Mouse (Mus musculus) embryonic fibroblast, embryonic 13.5 days (primary cell): ENCODE data around the gene Crat. TPM values are rescaled to one million over a fixed set of nuclear protein-coding genes. Genes with fewer than 3 reads are reported as not detected.
A peak's percentile ranks its signal among the peaks of the same experiment; 100 is the strongest.

Source experiments
- H3K27ac ChIP-seq: 2 replicates; pipeline ENCODE4 v1.5.1; 2012; ENCODE audit warnings: low read length, control low read depth, inconsistent platforms; ENCODE audit not compliant: insufficient read depth
- H3K4me1 ChIP-seq: 2 replicates; pipeline ENCODE4 v1.6.1; 2011; ENCODE audit warnings: low read length; ENCODE audit not compliant: control insufficient read depth, insufficient read depth
- H3K4me3 ChIP-seq: 2 replicates; pipeline ENCODE4 v1.5.1; 2011; ENCODE audit warnings: mild to moderate bottlenecking, control low read depth, low read length; ENCODE audit not compliant: insufficient read depth
- CTCF ChIP-seq: IDR thresholded peaks from 2 replicates; pipeline ENCODE4 v1.5.1; 2011; ENCODE audit warnings: mild to moderate bottlenecking, control low read depth, low read length, moderate library complexity, borderline replicate concordance; ENCODE audit not compliant: insufficient read depth
- POLR2A ChIP-seq: IDR thresholded peaks from 2 replicates; pipeline ENCODE4 v1.6.1; 2011; ENCODE audit warnings: low read depth, mild to moderate bottlenecking, control low read depth, low read length, moderate library complexity
- polyA plus RNA-seq: library from polyadenylated mRNA; stranded (reverse); fragments of >200 nt; gene quantifications from 2 replicates; pipeline ENCODE4 v1.2.4, GENCODE M21; 2011; ENCODE audit warnings: low read depth; ENCODE audit not compliant: missing spikeins, insufficient read length

Crat gene
- polyA plus RNA-seq, 1 experiment, result 29.1 TPM

GRCm38 (mm10) chr2:30396246-30396645 lies 19.4 kb downstream of the Crat start:
- no peak overlapping the region for H3K4me3 ChIP-seq
- no peak overlapping the region for H3K27ac ChIP-seq
- TF ChIP-seq CTCF (no peak), POLR2A (no peak)
- peaks cover 3% of the 10 kb centered on the region; the same call in 1 of the 2 replicates for H3K4me1 ChIP-seq

- no peak for TF ChIP-seq POLR2A
- TF ChIP-seq CTCF, result no peak
- H3K27ac ChIP-seq, result no peak overlapping the region
- H3K4me3 ChIP-seq, result no peak overlapping the region
- peaks cover 3% of the 10 kb centered on the region; the same call in 1 of the 2 replicates for H3K4me1 ChIP-seq
These were observed 19.9 kb downstream of the Crat start for GRCm38 (mm10) chr2:30395757-30396156.

- no peak for TF ChIP-seq POLR2A
- no peak for TF ChIP-seq CTCF
- Histone ChIP-seq H3K27ac (peak overlapping the region; percentile 38; the same call in 1 of the 2 replicates), H3K4me3 (peak overlapping the region; percentile 76), H3K4me1 (peaks cover 3% of the 10 kb centered on the region; the same call in 1 of the 2 replicates)
These were observed 22.3 kb downstream of the Crat start for GRCm38 (mm10) chr2:30393370-30393656.

- peaks cover 3% of the 10 kb centered on the region; the same call in 1 of the 2 replicates for H3K4me1 ChIP-seq
- no peak for TF ChIP-seq CTCF
- peak; percentile 74 for TF ChIP-seq POLR2A
- H3K27ac ChIP-seq, result peak overlapping the region; percentile 45; the same call in 1 of the 2 replicates
- H3K4me3 ChIP-seq, result peak overlapping the region; percentile 76
These were observed 22.8 kb downstream of the Crat start for GRCm38 (mm10) chr2:30392577-30393369.

GRCm38 (mm10) chr2:30392114-30392576 lies 23.5 kb downstream of the Crat start, which contains the start of gene Dolpp1:
Dolpp1 (plus strand) TSS chr2:30392254.
- peak within 1 kb of the TSS; percentile 76 for H3K4me3 ChIP-seq
- H3K4me1 ChIP-seq, result peaks cover 3% of the 10 kb centered on the region; the same call in 1 of the 2 replicates
- peak within 1 kb of the TSS; percentile 45 for H3K27ac ChIP-seq
- TF ChIP-seq CTCF (no peak), POLR2A (peak; percentile 65; the same call in 1 of the 2 replicates)

GRCm38 (mm10) chr2:30389000-30389399 lies 26.6 kb downstream of the Crat start:
- Histone ChIP-seq H3K4me1 (peaks cover 3% of the 10 kb centered on the region; the same call in 1 of the 2 replicates), H3K4me3 (no peak overlapping the region), H3K27ac (no peak overlapping the region)
- TF ChIP-seq POLR2A, result no peak
- TF ChIP-seq CTCF, result no peak

DNA sequence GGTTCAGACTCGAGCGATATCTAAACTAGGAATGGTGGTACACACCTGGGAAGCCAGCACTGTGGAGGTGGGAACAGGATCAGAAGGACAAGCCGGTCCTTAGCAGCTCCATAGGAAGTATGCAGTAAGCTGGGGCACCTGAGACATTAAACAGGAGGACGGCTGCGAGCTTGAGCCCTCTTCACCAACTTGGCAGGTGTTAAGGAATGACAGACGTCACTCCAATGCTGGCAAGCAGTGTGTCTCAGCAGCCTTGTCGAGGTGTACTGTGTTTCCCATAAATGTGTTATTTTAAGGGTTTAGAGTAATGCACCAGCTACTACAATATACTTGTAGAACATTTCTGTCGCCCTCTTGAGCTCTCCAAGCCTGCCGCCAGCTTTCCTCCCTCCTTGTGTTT lies 28.7 kb downstream of the Crat start:
- Histone ChIP-seq H3K27ac (no peak overlapping the region), H3K4me3 (no peak overlapping the region), H3K4me1 (no peaks in the 10 kb centered on the region)
- TF ChIP-seq CTCF (no peak), POLR2A (no peak)

- no peak for TF ChIP-seq POLR2A
- H3K4me1 ChIP-seq, result no peaks in the 10 kb centered on the region
These were observed 30.0 kb downstream of the Crat start for GRCm38 (mm10) chr2:30385591-30385990.

GRCm38 (mm10) chr2:30384814-30385213 lies 30.8 kb downstream of the Crat start:
- Histone ChIP-seq H3K27ac (no peak overlapping the region), H3K4me3 (no peak overlapping the region), H3K4me1 (no peaks in the 10 kb centered on the region)
- TF ChIP-seq POLR2A, result no peak
- no peak for TF ChIP-seq CTCF

More at GRCm38 (mm10) chr2:30385591-30385990, 30.0 kb downstream of the Crat start:
- Histone ChIP-seq H3K4me3 (no peak overlapping the region), H3K27ac (no peak overlapping the region)

DNA sequence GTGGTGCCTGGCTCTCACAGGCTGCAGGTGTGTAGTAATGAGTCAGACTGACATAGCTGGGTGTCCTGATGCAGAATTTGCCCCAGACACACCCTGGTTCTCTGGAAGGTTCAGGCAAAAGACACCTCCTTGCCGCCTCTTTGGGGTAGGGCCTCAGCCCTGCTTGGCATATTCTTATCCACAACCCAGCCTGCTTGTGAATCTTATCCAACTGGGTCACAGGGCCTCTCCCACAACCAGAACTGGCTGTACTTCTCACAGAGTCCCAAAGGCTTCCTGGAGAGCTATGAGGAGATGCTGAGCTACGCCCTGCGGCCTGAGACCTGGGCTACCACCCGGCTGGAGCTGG lies 34.3 kb downstream of the Crat start:
- H3K4me1 ChIP-seq, result no peaks in the 10 kb centered on the region

More for the DNA sequence above, 34.3 kb downstream of the Crat start:
- H3K4me3 ChIP-seq, result no peak overlapping the region
- TF ChIP-seq CTCF (no peak), POLR2A (no peak)
- no peak overlapping the region for H3K27ac ChIP-seq
